Mouse (Mus musculus) gastrocnemius, postnatal 4 days (tissue): ENCODE measurements at regions not wholly inside any gene's neighbourhood (a gene's known extent, or its start where the extent isn't known, plus 50 kb on each side); places are given as distances from the start of the nearest gene placed in this dataset.

Experiments used
- DNase-seq, 2 experiments: peaks; one replicate each; pipeline ENCODE4 v3.0.0; 2021 to 2022; ENCODE audit warnings: low spot score in 2 of 2, mixed read lengths in 2 of 2

GRCm38 (mm10) chr11:13885775-13886174, 713.3 kb upstream of the Pom121l12 start:
- peak in 1 of 2 experiments; percentile 13 for DNase-seq

GRCm38 (mm10) chr11:13893301-13893700, 705.8 kb upstream of the Pom121l12 start:
- DNase-seq = no peak
